Mouse (Mus musculus) cerebellum, adult 2 months (tissue): ENCODE data around the gene Synpo2. TPM values are rescaled to one million over a fixed set of nuclear protein-coding genes. Genes with fewer than 3 reads are reported as not detected.

Source experiments
- DNase-seq, 2 experiments: peaks; one replicate each; pipeline ENCODE4 v3.0.0; 2021
- H3K27ac ChIP-seq: fragments of 200-500 bp; 2 replicates; pipeline ENCODE4 v1.5.1; 2012; ENCODE audit warnings: low read length, control low read depth, inconsistent platforms; ENCODE audit not compliant: insufficient read depth
- H3K27me3 ChIP-seq: fragments of 200-500 bp; 2 replicates; pipeline ENCODE4 v1.6.1; 2012; ENCODE audit warnings: inconsistent platforms, mild to moderate bottlenecking, low read length, moderate library complexity; ENCODE audit not compliant: control insufficient read depth, insufficient read depth
- H3K4me1 ChIP-seq: fragments of 200-500 bp; 2 replicates; pipeline ENCODE4 v1.6.1; 2011; ENCODE audit warnings: low read length; ENCODE audit not compliant: control insufficient read depth, insufficient read depth
- H3K4me3 ChIP-seq: fragments of 200-500 bp; replicated peaks from 2 replicates; pipeline ENCODE3; 2011; ENCODE audit warnings: mild to moderate bottlenecking, low read depth, low read length, control low read depth; ENCODE audit not compliant: insufficient read depth
- CTCF ChIP-seq: fragments of 200-500 bp; IDR thresholded peaks from 2 replicates; pipeline ENCODE4 v1.5.1; 2011; ENCODE audit warnings: low read depth, mild to moderate bottlenecking, control low read depth, low read length, moderate library complexity, borderline replicate concordance; ENCODE audit not compliant: insufficient read depth
- POLR2A ChIP-seq: fragments of 200-500 bp; IDR thresholded peaks from 2 replicates; pipeline ENCODE4 v1.6.1; 2011; ENCODE audit warnings: low read length, control low read depth, borderline replicate concordance; ENCODE audit not compliant: insufficient read depth
- WGBS: fragments of 180-500 bp; shearing (Covaris S2); methylation state at CpG from one replicate; pipeline ENCODE4 v1.1.7; 2018; 5-methylcytosine and 5-hydroxymethylcytosine counted together
- polyA plus RNA-seq: library from polyadenylated mRNA; depleted of rRNA; stranded (reverse); fragments of >200 nt; gene quantifications from 2 replicates; pipeline ENCODE4 v1.2.3, GENCODE M21; 2012

The Synpo2 gene
- polyA plus RNA-seq, 1 experiment: 2.9 TPM

- 69% methylated on average over 4 of the region's 4 CpGs for WGBS
- no peak for DNase-seq
- Histone ChIP-seq H3K4me3 (no peak overlapping the region), H3K27me3 (no peaks in the 10 kb centered on the region), H3K27ac (no peak overlapping the region), H3K4me1 (no peaks in the 10 kb centered on the region)
- TF ChIP-seq CTCF: no peak
- TF ChIP-seq POLR2A: no peak
Measured at GRCm38 (mm10) chr3:123193740-123194139, 42.2 kb downstream of the Synpo2 start.

- H3K27ac ChIP-seq: no peak overlapping the region
- DNase-seq: no peak
- TF ChIP-seq POLR2A (no peak), CTCF (no peak)
- no peaks in the 10 kb centered on the region for H3K4me1 ChIP-seq
- no peaks in the 10 kb centered on the region for H3K27me3 ChIP-seq
- H3K4me3 ChIP-seq: no peak overlapping the region
Measured at GRCm38 (mm10) chr3:123191602-123192001, 44.3 kb downstream of the Synpo2 start.

GRCm38 (mm10) chr3:123190329-123190728 is 45.6 kb downstream of the Synpo2 start:
- no peak for DNase-seq
- H3K27me3 ChIP-seq: no peaks in the 10 kb centered on the region
- no peak overlapping the region for H3K4me3 ChIP-seq
- 50% methylated on average over 6 of the region's 6 CpGs for WGBS
- no peak for TF ChIP-seq POLR2A
- no peak for TF ChIP-seq CTCF
- no peak overlapping the region for H3K27ac ChIP-seq
- H3K4me1 ChIP-seq: no peaks in the 10 kb centered on the region

- 27% methylated on average over 1 of the region's 1 CpGs for WGBS
- TF ChIP-seq POLR2A (no peak), CTCF (no peak)
- H3K27ac ChIP-seq: no peak overlapping the region
- no peak for DNase-seq
- no peaks in the 10 kb centered on the region for H3K27me3 ChIP-seq
- H3K4me3 ChIP-seq: no peak overlapping the region
- H3K4me1 ChIP-seq: no peaks in the 10 kb centered on the region
Measured at GRCm38 (mm10) chr3:123189826-123190225, 46.1 kb downstream of the Synpo2 start.

- no peak overlapping the region for H3K27ac ChIP-seq
- no peaks in the 10 kb centered on the region for H3K27me3 ChIP-seq
- no peak for DNase-seq
- no peaks in the 10 kb centered on the region for H3K4me1 ChIP-seq
- no peak overlapping the region for H3K4me3 ChIP-seq
- TF ChIP-seq CTCF (no peak), POLR2A (no peak)
- WGBS: 89% methylated on average over 12 of the region's 12 CpGs
Measured at GRCm38 (mm10) chr3:123188616-123189230, 47.2 kb downstream of the Synpo2 start.

- Histone ChIP-seq H3K4me1 (no peaks in the 10 kb centered on the region), H3K27ac (no peak overlapping the region), H3K27me3 (no peaks in the 10 kb centered on the region), H3K4me3 (no peak overlapping the region)
- TF ChIP-seq CTCF (no peak), POLR2A (no peak)
- WGBS: 75% methylated on average over 15 of the region's 15 CpGs
- no peak for DNase-seq
Measured at GRCm38 (mm10) chr3:123187370-123188124, 48.4 kb downstream of the Synpo2 start.

- Histone ChIP-seq H3K27me3 (no peaks in the 10 kb centered on the region), H3K4me3 (no peak overlapping the region), H3K4me1 (no peaks in the 10 kb centered on the region), H3K27ac (no peak overlapping the region)
- no peak for TF ChIP-seq POLR2A
- TF ChIP-seq CTCF: no peak
- DNase-seq: no peak
- WGBS: 69% methylated on average over 10 of the region's 10 CpGs
Measured at GRCm38 (mm10) chr3:123185238-123185925, 50.6 kb downstream of the Synpo2 start.
